Mouse (Mus musculus): ENCODE measurements around the gene Endou. TPM values are rescaled to one million over a fixed set of nuclear protein-coding genes. Genes with fewer than 3 reads are reported as not detected.

Endou gene
- polyA plus RNA-seq, 1 experiment = not detected

DNA sequence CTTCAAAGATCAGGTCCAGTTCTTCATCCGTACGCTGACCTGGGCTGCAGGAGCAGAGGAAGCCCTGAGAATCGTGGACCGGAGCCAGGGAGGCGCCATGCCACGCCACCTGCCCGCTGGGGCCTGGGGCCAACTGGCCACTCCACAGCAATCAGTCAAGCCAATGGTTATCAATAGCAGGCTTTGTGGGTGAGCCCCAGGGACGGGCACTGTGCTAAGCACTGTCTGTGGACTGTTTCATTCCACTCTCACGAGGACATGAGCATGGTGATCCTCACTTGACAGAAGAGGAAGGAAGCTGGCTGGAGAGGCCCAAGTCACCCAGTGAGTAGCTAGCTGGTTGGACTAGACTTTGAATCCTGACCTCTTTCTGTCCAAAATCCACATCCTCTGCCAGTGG is 28.9 kb upstream of the Endou start:
- Histone ChIP-seq H3K4me3 (ENCODE audit: insufficient read depth, low read length) (no peak overlapping the region), H3K4me1 (ENCODE audit: control insufficient read depth, insufficient read depth, low read length) (peaks cover 15% of the 10 kb centered on the region), H3K27ac (ENCODE audit: insufficient read depth, low read depth, low read length) (no peak overlapping the region)
- TF ChIP-seq CTCF (IDR thresholded peaks at IDR 0.05; ENCODE audit: low read depth, low read length) (no peak), POLR2A (IDR thresholded peaks at IDR 0.05; ENCODE audit: borderline replicate concordance, low read depth, low read length) (no peak)

GRCm38 (mm10) chr15:97755361-97755760 is 24.2 kb upstream of the Endou start:
- H3K27ac ChIP-seq (ENCODE audit: insufficient read depth, low read depth, low read length) = no peak overlapping the region
- H3K4me3 ChIP-seq (ENCODE audit: insufficient read depth, low read length) = no peak overlapping the region
- no peak for TF ChIP-seq CTCF (IDR thresholded peaks at IDR 0.05; ENCODE audit: low read depth, low read length)
- TF ChIP-seq POLR2A (IDR thresholded peaks at IDR 0.05; ENCODE audit: borderline replicate concordance, low read depth, low read length) = no peak
- H3K4me1 ChIP-seq (ENCODE audit: control insufficient read depth, insufficient read depth, low read length) = peaks cover 18% of the 10 kb centered on the region

DNA sequence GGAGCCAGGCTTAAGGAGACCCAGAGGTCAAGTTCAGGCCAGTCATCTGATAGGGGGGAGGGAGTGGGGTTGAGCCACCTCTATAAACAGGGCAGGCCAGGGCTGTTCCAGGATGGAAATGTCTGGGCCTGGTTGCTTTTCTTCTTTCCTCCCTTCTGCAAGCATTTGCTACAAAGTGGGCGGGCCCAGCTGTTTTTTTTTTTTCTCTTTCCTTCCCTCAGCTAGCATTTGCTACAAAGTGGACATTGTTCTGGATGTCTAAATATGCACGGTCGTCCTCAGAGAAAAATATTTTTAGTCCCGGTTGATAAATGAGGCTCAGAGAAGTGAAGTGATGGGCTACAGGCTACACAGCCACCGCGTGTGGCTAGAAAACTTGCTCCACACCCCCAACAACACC is 23.3 kb upstream of the Endou start:
- TF ChIP-seq POLR2A (IDR thresholded peaks at IDR 0.05; ENCODE audit: borderline replicate concordance, low read depth, low read length) (no peak), CTCF (IDR thresholded peaks at IDR 0.05; ENCODE audit: low read depth, low read length) (no peak)

GRCm38 (mm10) chr15:97752491-97752890 is 21.4 kb upstream of the Endou start:
- peaks cover 7% of the 10 kb centered on the region; the same call in 1 of the 2 replicates for H3K4me1 ChIP-seq (ENCODE audit: control insufficient read depth, insufficient read depth, low read length)
- no peak overlapping the region for H3K4me3 ChIP-seq (ENCODE audit: insufficient read depth, low read length)
- no peak overlapping the region for H3K27ac ChIP-seq (ENCODE audit: insufficient read depth, low read depth, low read length)
- TF ChIP-seq POLR2A (IDR thresholded peaks at IDR 0.05; ENCODE audit: borderline replicate concordance, low read depth, low read length) = no peak
- TF ChIP-seq CTCF (IDR thresholded peaks at IDR 0.05; ENCODE audit: low read depth, low read length) = no peak

More for the DNA sequence above, 23.3 kb upstream of the Endou start:
- no peak overlapping the region for H3K27ac ChIP-seq (ENCODE audit: insufficient read depth, low read depth, low read length)
- peaks cover 10% of the 10 kb centered on the region for H3K4me1 ChIP-seq (ENCODE audit: control insufficient read depth, insufficient read depth, low read length)
- H3K4me3 ChIP-seq (ENCODE audit: insufficient read depth, low read length) = no peak overlapping the region

DNA sequence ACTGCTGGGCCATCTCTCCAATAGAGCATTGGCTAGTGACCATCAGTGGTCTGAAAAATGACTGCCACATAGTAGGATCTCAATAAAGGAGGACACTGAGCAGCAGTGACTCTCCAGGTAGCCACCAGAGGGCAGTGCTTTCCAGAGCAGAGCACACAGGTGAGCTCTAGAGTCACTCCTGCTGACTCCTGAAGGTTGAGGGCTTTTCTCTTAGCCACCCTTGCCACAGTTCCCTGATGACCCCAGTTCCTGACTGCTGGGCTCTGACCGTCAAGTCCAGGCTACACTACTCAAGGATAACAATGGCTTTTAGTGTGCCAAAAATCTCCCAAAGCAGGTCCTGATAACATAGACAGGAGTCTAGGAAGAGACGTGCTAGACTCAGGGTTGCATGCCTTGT is 20.5 kb upstream of the Endou start:
- TF ChIP-seq CTCF (IDR thresholded peaks at IDR 0.05; ENCODE audit: low read depth, low read length) (no peak), POLR2A (IDR thresholded peaks at IDR 0.05; ENCODE audit: borderline replicate concordance, low read depth, low read length) (no peak)
- Histone ChIP-seq H3K27ac (ENCODE audit: insufficient read depth, low read depth, low read length) (no peak overlapping the region), H3K4me1 (ENCODE audit: control insufficient read depth, insufficient read depth, low read length) (peaks cover 7% of the 10 kb centered on the region; the same call in 1 of the 2 replicates), H3K4me3 (ENCODE audit: insufficient read depth, low read length) (no peak overlapping the region)

- no peak for TF ChIP-seq POLR2A (IDR thresholded peaks at IDR 0.05; ENCODE audit: borderline replicate concordance, low read depth, low read length)
- no peak for TF ChIP-seq CTCF (IDR thresholded peaks at IDR 0.05; ENCODE audit: low read depth, low read length)
- H3K4me3 ChIP-seq (ENCODE audit: insufficient read depth, low read length) = no peak overlapping the region
- H3K27ac ChIP-seq (ENCODE audit: insufficient read depth, low read depth, low read length) = no peak overlapping the region
- peaks cover 7% of the 10 kb centered on the region; the same call in 1 of the 2 replicates for H3K4me1 ChIP-seq (ENCODE audit: control insufficient read depth, insufficient read depth, low read length)
These were observed 19.6 kb upstream of the Endou start for GRCm38 (mm10) chr15:97750697-97751096.

DNA sequence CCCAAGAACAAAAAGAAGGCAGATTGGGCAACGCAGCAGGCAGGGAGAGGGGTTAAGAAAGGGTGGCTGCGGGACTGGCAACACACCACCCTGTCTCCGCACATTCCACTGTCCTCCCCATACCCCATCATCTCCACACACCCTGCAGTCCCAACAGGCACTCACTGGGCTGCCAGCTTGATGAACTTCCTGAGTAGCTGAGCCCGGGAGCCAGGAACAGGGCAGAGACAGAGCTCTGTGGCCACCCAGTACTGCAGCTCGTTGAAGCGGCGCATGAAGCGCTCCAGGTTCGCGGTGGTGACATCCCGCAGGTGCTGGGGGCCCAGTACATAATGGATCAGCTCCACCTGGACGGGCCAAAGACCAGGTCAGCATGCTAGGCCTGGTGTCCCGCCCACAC is 18.7 kb upstream of the Endou start:
- Histone ChIP-seq H3K4me3 (ENCODE audit: insufficient read depth, low read length) (no peak overlapping the region), H3K27ac (ENCODE audit: insufficient read depth, low read depth, low read length) (no peak overlapping the region), H3K4me1 (ENCODE audit: control insufficient read depth, insufficient read depth, low read length) (peaks cover 7% of the 10 kb centered on the region; the same call in 1 of the 2 replicates)
- no peak for TF ChIP-seq CTCF (IDR thresholded peaks at IDR 0.05; ENCODE audit: low read depth, low read length)
- TF ChIP-seq POLR2A (IDR thresholded peaks at IDR 0.05; ENCODE audit: borderline replicate concordance, low read depth, low read length) = no peak

DNA sequence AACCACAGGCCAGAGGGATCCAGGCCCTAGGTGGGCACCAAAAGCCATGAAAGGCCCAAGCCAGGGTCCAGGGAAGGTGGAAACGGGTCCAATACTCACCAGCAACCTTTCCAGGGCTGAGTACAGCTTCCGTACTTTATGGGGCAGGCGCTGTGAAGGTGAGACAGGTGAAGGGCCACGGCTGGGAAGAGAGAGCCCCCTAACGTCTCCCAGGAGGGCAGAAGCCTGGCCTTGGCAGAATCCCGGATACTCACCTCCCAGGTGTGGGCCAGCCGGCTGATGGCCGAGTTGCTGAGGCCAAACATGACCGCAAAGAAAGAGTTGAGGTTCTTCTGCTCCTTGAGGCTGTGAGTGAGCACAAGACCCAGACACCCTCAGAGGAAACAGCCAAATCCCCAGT is 18.3 kb upstream of the Endou start:
- TF ChIP-seq CTCF (IDR thresholded peaks at IDR 0.05; ENCODE audit: low read depth, low read length) (no peak), POLR2A (IDR thresholded peaks at IDR 0.05; ENCODE audit: borderline replicate concordance, low read depth, low read length) (no peak)
- Histone ChIP-seq H3K4me1 (ENCODE audit: control insufficient read depth, insufficient read depth, low read length) (peaks cover 7% of the 10 kb centered on the region; the same call in 1 of the 2 replicates), H3K27ac (ENCODE audit: insufficient read depth, low read depth, low read length) (no peak overlapping the region), H3K4me3 (ENCODE audit: insufficient read depth, low read length) (no peak overlapping the region)

GRCm38 (mm10) chr15:97748964-97749363 is 17.8 kb upstream of the Endou start:
- Histone ChIP-seq H3K27ac (ENCODE audit: insufficient read depth, low read depth, low read length) (no peak overlapping the region), H3K4me1 (ENCODE audit: control insufficient read depth, insufficient read depth, low read length) (peaks cover 7% of the 10 kb centered on the region; the same call in 1 of the 2 replicates), H3K4me3 (ENCODE audit: insufficient read depth, low read length) (no peak overlapping the region)
- no peak for TF ChIP-seq CTCF (IDR thresholded peaks at IDR 0.05; ENCODE audit: low read depth, low read length)
- TF ChIP-seq POLR2A (IDR thresholded peaks at IDR 0.05; ENCODE audit: borderline replicate concordance, low read depth, low read length) = no peak

GRCm38 (mm10) chr15:97748309-97748708 is 17.2 kb upstream of the Endou start:
- Histone ChIP-seq H3K27ac (ENCODE audit: insufficient read depth, low read depth, low read length) (no peak overlapping the region), H3K4me3 (ENCODE audit: insufficient read depth, low read length) (no peak overlapping the region), H3K4me1 (ENCODE audit: control insufficient read depth, insufficient read depth, low read length) (peaks cover 7% of the 10 kb centered on the region; the same call in 1 of the 2 replicates)
- no peak for TF ChIP-seq CTCF (IDR thresholded peaks at IDR 0.05; ENCODE audit: low read depth, low read length)

GRCm38 (mm10) chr15:97747486-97747885 is 16.3 kb upstream of the Endou start:
- Histone ChIP-seq H3K4me1 (ENCODE audit: control insufficient read depth, insufficient read depth, low read length) (peaks cover 7% of the 10 kb centered on the region; the same call in 1 of the 2 replicates), H3K27ac (ENCODE audit: insufficient read depth, low read depth, low read length) (no peak overlapping the region), H3K4me3 (ENCODE audit: insufficient read depth, low read length) (no peak overlapping the region)
- no peak for TF ChIP-seq CTCF (IDR thresholded peaks at IDR 0.05; ENCODE audit: low read depth, low read length)
- no peak for TF ChIP-seq POLR2A (IDR thresholded peaks at IDR 0.05; ENCODE audit: borderline replicate concordance, low read depth, low read length)

Measured in bone marrow macrophage, adult 2 months (primary cell).